Mouse (Mus musculus) midbrain, embryonic 10.5 days (tissue): ENCODE measurements around the gene Aim2. TPM values are rescaled to one million over a fixed set of nuclear protein-coding genes. Genes with fewer than 3 reads are reported as not detected.
"Not testable (repeated sequence)": the region's sequence is repeated elsewhere in the genome, so short reads cannot be mapped to it uniquely, and the experiment has no call there.

ENCODE experiments used
- DNase-seq: peaks from one replicate; pipeline ENCODE4 v3.0.0-alpha.2; 2017; ENCODE audit warnings: low spot score
- H3K27ac ChIP-seq: fragments of 300-500 bp; sonication (generic); replicated peaks from 2 replicates; pipeline ENCODE4 v1.5.1; 2016; ENCODE audit warnings: mild to moderate bottlenecking
- H3K27me3 ChIP-seq: fragments of 300-500 bp; sonication (generic); 2 replicates; pipeline ENCODE4 v1.6.1; 2016; ENCODE audit warnings: low read depth, mild to moderate bottlenecking; ENCODE audit not compliant: poor library complexity, severe bottlenecking
- H3K36me3 ChIP-seq: fragments of 300-500 bp; sonication (generic); 2 replicates; pipeline ENCODE4 v1.6.1; 2016; ENCODE audit warnings: mild to moderate bottlenecking, moderate library complexity
- H3K4me1 ChIP-seq: fragments of 300-500 bp; sonication (generic); 2 replicates; pipeline ENCODE4 v1.6.1; 2016
- H3K4me3 ChIP-seq: fragments of 300-500 bp; sonication (generic); 2 replicates; pipeline ENCODE4 v1.5.1; 2016; ENCODE audit warnings: mild to moderate bottlenecking, moderate library complexity
- H3K9me3 ChIP-seq: fragments of 300-500 bp; sonication (generic); replicated peaks from 2 replicates; pipeline ENCODE4 v1.6.1; 2016; ENCODE audit warnings: mild to moderate bottlenecking
- WGBS: fragments of 180-500 bp; shearing (Covaris S2); methylation state at CpG from one replicate; pipeline ENCODE4 v1.1.7; 2016; 5-methylcytosine and 5-hydroxymethylcytosine counted together
- polyA plus RNA-seq: library from polyadenylated mRNA; unstranded; fragments of >200 nt; fragmentation: Nextera tagmentation; extraction: Ambion mirVana; gene quantifications from 2 replicates; pipeline ENCODE4 v1.2.1, GENCODE M21; 2016

Gene Aim2
- polyA plus RNA-seq = 6.7 TPM in 2 replicates

DNA sequence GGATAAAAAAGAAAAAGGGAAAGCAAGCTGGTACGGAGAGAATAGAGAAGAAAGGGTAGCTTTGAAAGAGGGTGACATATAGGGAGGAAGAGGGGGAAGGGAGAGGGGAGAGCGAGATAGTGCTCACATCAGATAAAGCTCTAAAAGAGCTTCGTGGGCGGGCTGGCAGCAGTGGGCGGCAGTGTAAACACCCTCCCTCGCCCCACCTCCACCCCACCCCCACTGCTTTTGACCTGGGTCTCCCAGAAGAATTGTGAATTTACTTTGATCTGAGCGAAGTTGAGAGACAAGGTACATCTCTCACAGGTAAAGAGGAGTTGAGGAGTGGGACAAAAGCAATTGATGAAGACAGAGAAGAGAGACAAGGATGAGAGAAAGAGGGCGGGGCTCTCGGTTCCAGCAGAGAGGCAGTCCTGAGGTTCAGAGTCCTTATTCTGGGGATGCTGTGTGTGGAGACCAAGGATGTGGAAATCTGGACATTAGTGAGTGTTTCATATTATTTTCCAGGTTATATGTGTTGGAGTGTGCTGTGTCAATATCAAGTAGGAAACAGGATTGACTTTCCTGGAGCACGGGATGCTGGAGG lies at the start of gene Aim2:
Aim2 (plus strand) TSS at position 508 of the 586 bp plus-strand sequence.
- 8% methylated on average over 10 of the region's 10 CpGs for WGBS
- DNase-seq = peak; percentile 37
- peaks cover 44% of the 10 kb centered on the region for H3K4me1 ChIP-seq
- peak within 1 kb of the TSS; percentile 89 for H3K27ac ChIP-seq
- H3K4me3 ChIP-seq = peak within 1 kb of the TSS; percentile 60
- no peaks in the 10 kb centered on the region for H3K9me3 ChIP-seq
- peaks cover 23% of the 10 kb centered on the region for H3K36me3 ChIP-seq
- H3K27me3 ChIP-seq = no peaks in the 10 kb centered on the region

- DNase-seq, H3K27me3 ChIP-seq, H3K4me3 ChIP-seq, H3K4me1 ChIP-seq, H3K36me3 ChIP-seq, H3K27ac ChIP-seq, H3K9me3 ChIP-seq: not testable (repeated sequence)
- 67% methylated on average over 3 of the region's 3 CpGs for WGBS
Observed at GRCm38 (mm10) chr1:173302795-173303194, 47.9 kb upstream of the Aim2 start.

DNA sequence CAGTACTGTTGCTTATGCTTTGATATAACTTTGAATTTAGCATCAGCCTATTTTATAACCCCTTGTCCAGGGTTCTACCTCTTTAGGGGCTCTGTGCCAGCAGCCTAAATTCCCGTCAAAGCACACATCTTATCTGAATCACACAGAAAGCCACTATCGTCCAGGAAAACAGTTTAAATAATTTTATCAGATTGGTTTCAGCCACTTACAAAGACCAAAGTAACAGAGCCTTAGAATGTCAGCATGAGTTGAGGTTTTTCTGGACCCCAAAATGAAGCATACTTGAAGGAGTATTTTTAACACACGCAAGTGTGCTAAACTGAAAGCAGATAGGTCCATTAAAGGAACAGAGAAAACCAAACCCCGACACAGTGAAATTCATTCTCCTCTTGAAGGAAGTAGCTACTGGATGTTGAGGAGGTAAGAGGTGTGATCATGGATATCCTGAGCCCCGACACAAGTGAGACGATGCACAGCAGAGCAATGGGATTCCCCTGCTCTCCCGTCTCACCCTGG lies 37.1 kb upstream of the Aim2 start:
- DNase-seq, H3K4me3 ChIP-seq, H3K9me3 ChIP-seq, H3K27ac ChIP-seq, H3K27me3 ChIP-seq, H3K36me3 ChIP-seq, H3K4me1 ChIP-seq: not testable (repeated sequence)
- WGBS = 84% methylated on average over 7 of the region's 7 CpGs

GRCm38 (mm10) chr1:173315725-173316124 lies 35.0 kb upstream of the Aim2 start:
- Histone ChIP-seq H3K4me3 (no peak overlapping the region), H3K27ac (no peak overlapping the region), H3K4me1 (no peaks in the 10 kb centered on the region), H3K36me3 (no peaks in the 10 kb centered on the region), H3K9me3 (no peaks in the 10 kb centered on the region), H3K27me3 (no peaks in the 10 kb centered on the region)
- DNase-seq = no peak
- 95% methylated on average over 3 of the region's 3 CpGs for whole genome bisulfite sequencing

- no peak overlapping the region for H3K4me3 ChIP-seq
- no peaks in the 10 kb centered on the region for H3K4me1 ChIP-seq
- WGBS = 87% methylated on average over 2 of the region's 2 CpGs
- H3K27ac ChIP-seq = no peak overlapping the region
- DNase-seq = no peak
- H3K27me3 ChIP-seq = no peaks in the 10 kb centered on the region
- no peaks in the 10 kb centered on the region for H3K36me3 ChIP-seq
- no peaks in the 10 kb centered on the region for H3K9me3 ChIP-seq
Observed at GRCm38 (mm10) chr1:173317925-173318477, 32.7 kb upstream of the Aim2 start.

- Histone ChIP-seq H3K4me1 (no peaks in the 10 kb centered on the region), H3K27ac (no peak overlapping the region), H3K9me3 (no peaks in the 10 kb centered on the region), H3K4me3 (no peak overlapping the region), H3K36me3 (no peaks in the 10 kb centered on the region), H3K27me3 (no peaks in the 10 kb centered on the region)
- WGBS = 77% methylated on average over 8 of the region's 8 CpGs
- no peak for DNase-seq
Observed at GRCm38 (mm10) chr1:173321593-173322248, 29.0 kb upstream of the Aim2 start.

DNA sequence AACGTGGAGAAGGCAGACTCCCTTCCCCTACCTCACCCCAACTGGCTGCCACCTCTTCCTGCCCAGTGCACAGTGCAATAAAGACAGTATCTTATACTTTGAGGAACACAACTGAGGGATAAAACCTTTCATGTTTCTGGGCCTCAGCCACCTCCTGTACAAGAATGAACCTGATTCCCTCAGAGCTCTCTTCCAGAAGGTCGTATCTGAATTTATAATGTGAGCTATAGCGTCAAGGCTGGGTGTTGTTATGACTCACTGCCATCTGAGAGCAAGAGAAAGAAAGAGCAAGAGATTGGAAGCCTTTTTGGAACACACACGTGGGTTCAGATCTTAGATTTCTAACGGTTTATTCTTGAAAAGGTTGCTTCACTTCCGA lies 28.4 kb upstream of the Aim2 start:
- Histone ChIP-seq H3K27ac (no peak overlapping the region), H3K27me3 (no peaks in the 10 kb centered on the region), H3K9me3 (no peaks in the 10 kb centered on the region), H3K36me3 (no peaks in the 10 kb centered on the region), H3K4me1 (no peaks in the 10 kb centered on the region), H3K4me3 (no peak overlapping the region)
- no peak for DNase-seq
- 75% methylated on average over 6 of the region's 6 CpGs for WGBS

DNA sequence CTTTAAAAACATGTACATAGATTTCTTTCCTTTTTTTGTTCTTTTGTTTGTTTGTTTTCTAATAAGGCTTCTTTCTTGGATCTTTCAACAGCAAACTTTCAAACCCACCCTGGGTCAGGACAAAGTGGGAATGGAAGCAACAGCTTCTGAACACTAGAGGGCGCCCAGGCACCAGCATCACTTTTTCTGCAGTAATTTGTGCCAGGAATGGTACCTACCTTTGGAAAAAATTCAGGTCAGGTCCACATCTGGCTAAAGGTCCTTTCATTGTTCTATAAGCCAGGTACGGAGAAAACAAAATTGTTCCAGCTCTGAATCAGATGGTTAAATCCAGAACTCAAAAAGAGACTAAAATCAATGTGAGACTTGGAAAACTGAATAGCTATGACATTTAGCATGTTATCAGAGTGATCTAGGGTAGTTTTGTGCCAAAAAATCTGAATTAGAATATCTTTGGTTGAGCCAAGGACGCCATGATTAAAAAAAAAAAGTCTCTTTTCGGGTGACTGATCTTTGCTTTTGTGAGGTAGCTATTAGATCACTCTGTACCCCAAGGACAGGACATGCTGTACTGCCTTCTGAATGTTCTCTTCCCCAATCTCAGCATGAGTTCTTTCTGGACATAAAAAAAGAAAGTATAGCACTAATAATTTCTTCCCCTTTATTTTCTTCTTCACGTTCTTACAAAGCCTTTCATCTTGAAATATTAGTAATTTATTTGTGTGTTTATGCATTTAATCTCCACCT lies 26.7 kb upstream of the Aim2 start:
- DNase-seq = no peak
- Histone ChIP-seq H3K27ac (no peak overlapping the region), H3K4me3 (no peak overlapping the region), H3K36me3 (no peaks in the 10 kb centered on the region), H3K9me3 (no peaks in the 10 kb centered on the region), H3K27me3 (no peaks in the 10 kb centered on the region), H3K4me1 (0 out of 2 replicates have a peak, but pooled peaks cover 2% of the 10 kb centered on the region)
- WGBS = 41% methylated on average over 5 of the region's 5 CpGs

GRCm38 (mm10) chr1:173324961-173325360 lies 25.7 kb upstream of the Aim2 start:
- no peak overlapping the region for H3K27ac ChIP-seq
- 69% methylated on average over 4 of the region's 4 CpGs for WGBS

GRCm38 (mm10) chr1:173325395-173325794 lies 25.3 kb upstream of the Aim2 start:
- 97% methylated on average over 1 of the region's 1 CpGs for WGBS
- Histone ChIP-seq H3K9me3 (no peaks in the 10 kb centered on the region), H3K4me1 (peaks cover 10% of the 10 kb centered on the region; the same call in 1 of the 2 replicates), H3K36me3 (no peaks in the 10 kb centered on the region), H3K27ac (no peak overlapping the region), H3K27me3 (no peaks in the 10 kb centered on the region), H3K4me3 (no peak overlapping the region)
- DNase-seq = no peak

More at GRCm38 (mm10) chr1:173324961-173325360, 25.7 kb upstream of the Aim2 start:
- Histone ChIP-seq H3K27me3 (no peaks in the 10 kb centered on the region), H3K4me1 (peaks cover 9% of the 10 kb centered on the region; the same call in 1 of the 2 replicates), H3K9me3 (no peaks in the 10 kb centered on the region), H3K4me3 (no peak overlapping the region), H3K36me3 (no peaks in the 10 kb centered on the region)
- DNase-seq = no peak

- Histone ChIP-seq H3K9me3 (no peaks in the 10 kb centered on the region), H3K27ac (no peak overlapping the region), H3K4me1 (peaks cover 10% of the 10 kb centered on the region; the same call in 1 of the 2 replicates), H3K4me3 (no peak overlapping the region), H3K36me3 (no peaks in the 10 kb centered on the region), H3K27me3 (no peaks in the 10 kb centered on the region)
- no peak for DNase-seq
- 73% methylated on average over 1 of the region's 1 CpGs for WGBS
Observed at GRCm38 (mm10) chr1:173326552-173326951, 24.1 kb upstream of the Aim2 start.

GRCm38 (mm10) chr1:173328446-173328845 lies 22.2 kb upstream of the Aim2 start:
- H3K9me3 ChIP-seq = no peaks in the 10 kb centered on the region
- H3K4me1 ChIP-seq = peaks cover 10% of the 10 kb centered on the region; the same call in 1 of the 2 replicates
- WGBS = 82% methylated on average over 8 of the region's 8 CpGs
- H3K4me3 ChIP-seq = no peak overlapping the region
- H3K36me3 ChIP-seq = no peaks in the 10 kb centered on the region
- H3K27ac ChIP-seq = no peak overlapping the region
- no peak for DNase-seq
- H3K27me3 ChIP-seq = no peaks in the 10 kb centered on the region
